Mouse (Mus musculus): ENCODE results near the gene A530016L24Rik. TPM values are rescaled to one million over a fixed set of nuclear protein-coding genes. Genes with fewer than 3 reads are reported as not detected.

Gene A530016L24Rik
- polyA plus RNA-seq, 1 experiment from 2014 or later = 0.08 TPM

- H3K4me2 ChIP-seq = no peak overlapping the region
- peaks cover 11% of the 10 kb centered on the region for H3K4me1 ChIP-seq (replicated peaks)
- ATAC-seq (ENCODE audit: low read depth) (no peak), DNase-seq (no peak)
- no peaks in the 10 kb centered on the region for H3K9me3 ChIP-seq (replicated peaks)
- H3K36me3 ChIP-seq = no peaks in the 10 kb centered on the region
- H3K27me3 ChIP-seq = no peaks in the 10 kb centered on the region
- H3K9ac ChIP-seq = no peak overlapping the region
- no peak overlapping the region for H3K27ac ChIP-seq
- WGBS (ENCODE audit: insufficient replicate concordance) = 30% methylated on average over 11 of the region's 11 CpGs
- no peak overlapping the region for H3K4me3 ChIP-seq (replicated peaks)
Observed at GRCm38 (mm10) chr12:112498683-112499082, 9.4 kb downstream of the A530016L24Rik start.

- peak; percentile 21 for DNase-seq
- Histone ChIP-seq H3K36me3 (no peaks in the 10 kb centered on the region), H3K4me1 (replicated peaks) (peaks cover 12% of the 10 kb centered on the region), H3K27ac (no peak overlapping the region), H3K9me3 (replicated peaks) (no peaks in the 10 kb centered on the region), H3K9ac (no peak overlapping the region), H3K27me3 (0 out of 2 replicates have a peak, but pooled peaks cover 4% of the 10 kb centered on the region), H3K4me3 (replicated peaks) (no peak overlapping the region), H3K4me2 (0 out of 2 replicates have a peak overlapping the region, but pooled peaks have one; percentile 14)
- WGBS (ENCODE audit: insufficient replicate concordance) = 6% methylated on average over 19 of the region's 19 CpGs
- peak; percentile 56 for ATAC-seq (ENCODE audit: low read depth)
Observed at GRCm38 (mm10) chr12:112503003-112503771, 13.9 kb downstream of the A530016L24Rik start.

- no peak overlapping the region for H3K9ac ChIP-seq
- H3K4me2 ChIP-seq = no peak overlapping the region
- no peak for DNase-seq
- peaks cover 20% of the 10 kb centered on the region for H3K27me3 ChIP-seq
- H3K36me3 ChIP-seq = no peaks in the 10 kb centered on the region
- 52% methylated on average over 6 of the region's 6 CpGs for WGBS (ENCODE audit: insufficient replicate concordance)
- H3K27ac ChIP-seq = no peak overlapping the region
- no peak for ATAC-seq (ENCODE audit: low read depth)
- H3K9me3 ChIP-seq (replicated peaks) = no peaks in the 10 kb centered on the region
- peaks cover 12% of the 10 kb centered on the region for H3K4me1 ChIP-seq (replicated peaks)
- H3K4me3 ChIP-seq (replicated peaks) = no peak overlapping the region
Observed at GRCm38 (mm10) chr12:112506267-112506666, 17.0 kb downstream of the A530016L24Rik start.

GRCm38 (mm10) chr12:112507264-112507663 is 18.0 kb downstream of the A530016L24Rik start:
- DNase-seq (no peak), ATAC-seq (ENCODE audit: low read depth) (no peak)
- WGBS (ENCODE audit: insufficient replicate concordance) = 38% methylated on average over 4 of the region's 4 CpGs
- peaks cover 30% of the 10 kb centered on the region for H3K27me3 ChIP-seq
- no peak overlapping the region for H3K4me3 ChIP-seq (replicated peaks)
- peaks cover 12% of the 10 kb centered on the region for H3K4me1 ChIP-seq (replicated peaks)
- no peak overlapping the region for H3K9ac ChIP-seq
- no peaks in the 10 kb centered on the region for H3K36me3 ChIP-seq
- no peak overlapping the region for H3K4me2 ChIP-seq
- H3K9me3 ChIP-seq (replicated peaks) = no peaks in the 10 kb centered on the region
- H3K27ac ChIP-seq = no peak overlapping the region

GRCm38 (mm10) chr12:112507984-112508383 is 18.7 kb downstream of the A530016L24Rik start:
- H3K4me2 ChIP-seq = no peak overlapping the region
- no peak overlapping the region for H3K4me3 ChIP-seq (replicated peaks)
- peaks cover 33% of the 10 kb centered on the region for H3K27me3 ChIP-seq
- H3K36me3 ChIP-seq = no peaks in the 10 kb centered on the region
- DNase-seq (no peak), ATAC-seq (ENCODE audit: low read depth) (no peak)
- H3K9me3 ChIP-seq (replicated peaks) = no peaks in the 10 kb centered on the region
- H3K4me1 ChIP-seq (replicated peaks) = peaks cover 8% of the 10 kb centered on the region
- 61% methylated on average over 3 of the region's 3 CpGs for WGBS (ENCODE audit: insufficient replicate concordance)
- no peak overlapping the region for H3K27ac ChIP-seq
- no peak overlapping the region for H3K9ac ChIP-seq

GRCm38 (mm10) chr12:112510365-112510732 is 21.1 kb downstream of the A530016L24Rik start:
- DNase-seq = no peak
- no peak overlapping the region for H3K27ac ChIP-seq

GRCm38 (mm10) chr12:112510733-112511372 is 21.6 kb downstream of the A530016L24Rik start:
- H3K4me2 ChIP-seq = peak overlapping the region; percentile 38
- no peak for ATAC-seq (ENCODE audit: low read depth)
- 4% methylated on average over 62 of the region's 62 CpGs for WGBS (ENCODE audit: insufficient replicate concordance)

More at GRCm38 (mm10) chr12:112510365-112510732, 21.1 kb downstream of the A530016L24Rik start:
- 24% methylated on average over 7 of the region's 7 CpGs for WGBS (ENCODE audit: insufficient replicate concordance)
- no peak for ATAC-seq (ENCODE audit: low read depth)
- Histone ChIP-seq H3K27me3 (peaks cover 33% of the 10 kb centered on the region), H3K36me3 (no peaks in the 10 kb centered on the region), H3K9me3 (replicated peaks) (no peaks in the 10 kb centered on the region), H3K4me2 (no peak overlapping the region), H3K9ac (no peak overlapping the region), H3K4me3 (replicated peaks) (no peak overlapping the region), H3K4me1 (replicated peaks) (no peaks in the 10 kb centered on the region)

GRCm38 (mm10) chr12:112514897-112515296 is 25.6 kb downstream of the A530016L24Rik start:
- 44% methylated on average over 3 of the region's 3 CpGs for WGBS (ENCODE audit: insufficient replicate concordance)
- H3K27ac ChIP-seq = no peak overlapping the region
- DNase-seq = no peak

More at GRCm38 (mm10) chr12:112510733-112511372, 21.6 kb downstream of the A530016L24Rik start:
- Histone ChIP-seq H3K9me3 (replicated peaks) (no peaks in the 10 kb centered on the region), H3K4me3 (replicated peaks) (no peak overlapping the region), H3K27ac (no peak overlapping the region), H3K36me3 (no peaks in the 10 kb centered on the region), H3K27me3 (peaks cover 33% of the 10 kb centered on the region), H3K9ac (no peak overlapping the region), H3K4me1 (replicated peaks) (no peaks in the 10 kb centered on the region)
- DNase-seq = no peak

GRCm38 (mm10) chr12:112516697-112517337 is 27.6 kb downstream of the A530016L24Rik start, which contains the start of gene Tmem179:
Tmem179 (minus strand) TSS chr12:112516747.
- peak; percentile 49 for ATAC-seq (ENCODE audit: low read depth)
- Histone ChIP-seq H3K4me2 (no peak within 1 kb of the TSS), H3K4me3 (replicated peaks) (no peak within 1 kb of the TSS), H3K27ac (no peak within 1 kb of the TSS), H3K36me3 (no peaks in the 10 kb centered on the region), H3K4me1 (replicated peaks) (peaks cover 23% of the 10 kb centered on the region), H3K9me3 (replicated peaks) (no peaks in the 10 kb centered on the region), H3K27me3 (peaks cover 7% of the 10 kb centered on the region), H3K9ac (no peak within 1 kb of the TSS)
- 7% methylated on average over 14 of the region's 14 CpGs for WGBS (ENCODE audit: insufficient replicate concordance)
- peak; percentile 19 for DNase-seq

More at GRCm38 (mm10) chr12:112514897-112515296, 25.6 kb downstream of the A530016L24Rik start:
- no peaks in the 10 kb centered on the region for H3K9me3 ChIP-seq (replicated peaks)
- H3K36me3 ChIP-seq = no peaks in the 10 kb centered on the region
- no peak for ATAC-seq (ENCODE audit: low read depth)
- no peak overlapping the region for H3K4me2 ChIP-seq
- H3K4me3 ChIP-seq (replicated peaks) = no peak overlapping the region
- H3K9ac ChIP-seq = no peak overlapping the region
- H3K4me1 ChIP-seq (replicated peaks) = peaks cover 23% of the 10 kb centered on the region
- peaks cover 26% of the 10 kb centered on the region for H3K27me3 ChIP-seq

- peak; percentile 13 for DNase-seq
- no peak overlapping the region for H3K4me3 ChIP-seq (replicated peaks)
- H3K4me1 ChIP-seq (replicated peaks) = peaks cover 23% of the 10 kb centered on the region
- H3K9ac ChIP-seq = no peak overlapping the region
- no peaks in the 10 kb centered on the region for H3K9me3 ChIP-seq (replicated peaks)
- no peaks in the 10 kb centered on the region for H3K27me3 ChIP-seq
- 8% methylated on average over 4 of the region's 4 CpGs for WGBS (ENCODE audit: insufficient replicate concordance)
- no peak overlapping the region for H3K4me2 ChIP-seq
- peak; percentile 76 for ATAC-seq (ENCODE audit: low read depth)
- peak overlapping the region; percentile 34; the same call in 1 of the 2 replicates for H3K27ac ChIP-seq
- H3K36me3 ChIP-seq = no peaks in the 10 kb centered on the region
Observed at GRCm38 (mm10) chr12:112518105-112518504, 28.9 kb downstream of the A530016L24Rik start.

GRCm38 (mm10) chr12:112533758-112534157 is 44.5 kb downstream of the A530016L24Rik start:
- Histone ChIP-seq H3K4me2 (no peak overlapping the region), H3K27me3 (0 out of 2 replicates have a peak, but pooled peaks cover 5% of the 10 kb centered on the region), H3K4me1 (replicated peaks) (no peaks in the 10 kb centered on the region), H3K9ac (no peak overlapping the region), H3K36me3 (no peaks in the 10 kb centered on the region), H3K4me3 (replicated peaks) (no peak overlapping the region), H3K27ac (no peak overlapping the region), H3K9me3 (replicated peaks) (no peaks in the 10 kb centered on the region)
- DNase-seq (no peak), ATAC-seq (ENCODE audit: low read depth) (no peak)
- 55% methylated on average over 4 of the region's 4 CpGs for WGBS (ENCODE audit: insufficient replicate concordance)
